Mouse (Mus musculus): ENCODE results near the gene Uhrf1. TPM values are rescaled to one million over a fixed set of nuclear protein-coding genes. Genes with fewer than 3 reads are reported as not detected.

The Uhrf1 gene
- polyA plus RNA-seq, 1 experiment from 2014 or later = 48.1 TPM

GRCm38 (mm10) chr17:56304718-56305117, 1.6 kb downstream of the Uhrf1 start:
- H3K27ac ChIP-seq (ENCODE audit: low read length) = no peak overlapping the region
- WGBS = 11% methylated on average over 11 of the region's 11 CpGs
- H3K4me3 ChIP-seq (replicated peaks; ENCODE audit: low read length) = peak overlapping the region; percentile 83
- H3K9me3 ChIP-seq (ENCODE audit: control insufficient read depth, low read length) = no peaks in the 10 kb centered on the region
- H3K36me3 ChIP-seq (ENCODE audit: control insufficient read depth, insufficient read depth) = no peaks in the 10 kb centered on the region
- ATAC-seq = no peak
- H3K27me3 ChIP-seq (replicated peaks; ENCODE audit: control insufficient read depth, insufficient read depth, low read length) = no peaks in the 10 kb centered on the region
- H3K4me2 ChIP-seq (ENCODE audit: low read length) = peak overlapping the region; percentile 90
- H3K4me1 ChIP-seq (replicated peaks; ENCODE audit: control insufficient read depth, insufficient read depth, low read length) = peaks cover 26% of the 10 kb centered on the region
- peak overlapping the region; percentile 37 for H3K9ac ChIP-seq (replicated peaks; ENCODE audit: low read depth, low read length)

GRCm38 (mm10) chr17:56305156-56305555, 2.0 kb downstream of the Uhrf1 start:
- Histone ChIP-seq H3K27ac (ENCODE audit: low read length) (no peak overlapping the region), H3K27me3 (replicated peaks; ENCODE audit: control insufficient read depth, insufficient read depth, low read length) (no peaks in the 10 kb centered on the region), H3K4me2 (ENCODE audit: low read length) (peak overlapping the region; percentile 90), H3K36me3 (ENCODE audit: control insufficient read depth, insufficient read depth) (no peaks in the 10 kb centered on the region), H3K4me3 (replicated peaks; ENCODE audit: low read length) (peak overlapping the region; percentile 83), H3K4me1 (replicated peaks; ENCODE audit: control insufficient read depth, insufficient read depth, low read length) (peaks cover 26% of the 10 kb centered on the region), H3K9ac (replicated peaks; ENCODE audit: low read depth, low read length) (no peak overlapping the region; the same call in 1 of the 2 replicates), H3K9me3 (ENCODE audit: control insufficient read depth, low read length) (no peaks in the 10 kb centered on the region)
- ATAC-seq = no peak
- 20% methylated on average over 9 of the region's 9 CpGs for WGBS

GRCm38 (mm10) chr17:56305826-56306225, 2.7 kb downstream of the Uhrf1 start:
- no peaks in the 10 kb centered on the region for H3K9me3 ChIP-seq (ENCODE audit: control insufficient read depth, low read length)
- ATAC-seq = no peak
- H3K36me3 ChIP-seq (ENCODE audit: control insufficient read depth, insufficient read depth) = no peaks in the 10 kb centered on the region
- H3K27ac ChIP-seq (ENCODE audit: low read length) = no peak overlapping the region
- 50% methylated on average over 8 of the region's 8 CpGs for WGBS
- 0 out of 2 replicates have a peak overlapping the region, but pooled peaks have one; percentile 11 for H3K9ac ChIP-seq (replicated peaks; ENCODE audit: low read depth, low read length)
- peaks cover 26% of the 10 kb centered on the region for H3K4me1 ChIP-seq (replicated peaks; ENCODE audit: control insufficient read depth, insufficient read depth, low read length)
- H3K4me3 ChIP-seq (replicated peaks; ENCODE audit: low read length) = no peak overlapping the region
- H3K27me3 ChIP-seq (replicated peaks; ENCODE audit: control insufficient read depth, insufficient read depth, low read length) = no peaks in the 10 kb centered on the region
- peak overlapping the region; percentile 16 for H3K4me2 ChIP-seq (ENCODE audit: low read length)

- Histone ChIP-seq H3K27ac (ENCODE audit: low read length) (no peak overlapping the region), H3K4me2 (ENCODE audit: low read length) (no peak overlapping the region), H3K27me3 (replicated peaks; ENCODE audit: control insufficient read depth, insufficient read depth, low read length) (no peaks in the 10 kb centered on the region), H3K4me3 (replicated peaks; ENCODE audit: low read length) (no peak overlapping the region), H3K36me3 (ENCODE audit: control insufficient read depth, insufficient read depth) (no peaks in the 10 kb centered on the region), H3K9ac (replicated peaks; ENCODE audit: low read depth, low read length) (no peak overlapping the region; the same call in 1 of the 2 replicates), H3K4me1 (replicated peaks; ENCODE audit: control insufficient read depth, insufficient read depth, low read length) (peaks cover 25% of the 10 kb centered on the region), H3K9me3 (ENCODE audit: control insufficient read depth, low read length) (no peaks in the 10 kb centered on the region)
- no peak for ATAC-seq
- 83% methylated on average over 6 of the region's 6 CpGs for WGBS
Observed at GRCm38 (mm10) chr17:56308088-56308487, 5.0 kb downstream of the Uhrf1 start.

- Histone ChIP-seq H3K36me3 (ENCODE audit: control insufficient read depth, insufficient read depth) (no peaks in the 10 kb centered on the region), H3K4me1 (replicated peaks; ENCODE audit: control insufficient read depth, insufficient read depth, low read length) (peaks cover 18% of the 10 kb centered on the region), H3K27me3 (replicated peaks; ENCODE audit: control insufficient read depth, insufficient read depth, low read length) (no peaks in the 10 kb centered on the region), H3K4me3 (replicated peaks; ENCODE audit: low read length) (no peak overlapping the region), H3K9ac (replicated peaks; ENCODE audit: low read depth, low read length) (no peak overlapping the region), H3K9me3 (ENCODE audit: control insufficient read depth, low read length) (no peaks in the 10 kb centered on the region), H3K27ac (ENCODE audit: low read length) (no peak overlapping the region), H3K4me2 (ENCODE audit: low read length) (no peak overlapping the region)
- WGBS = 86% methylated on average over 15 of the region's 15 CpGs
- ATAC-seq = no peak
Observed at GRCm38 (mm10) chr17:56309191-56309945, 6.2 kb downstream of the Uhrf1 start.

- Histone ChIP-seq H3K27ac (ENCODE audit: low read length) (no peak overlapping the region), H3K9me3 (ENCODE audit: control insufficient read depth, low read length) (no peaks in the 10 kb centered on the region), H3K4me1 (replicated peaks; ENCODE audit: control insufficient read depth, insufficient read depth, low read length) (peaks cover 22% of the 10 kb centered on the region), H3K4me3 (replicated peaks; ENCODE audit: low read length) (no peak overlapping the region), H3K27me3 (replicated peaks; ENCODE audit: control insufficient read depth, insufficient read depth, low read length) (no peaks in the 10 kb centered on the region), H3K36me3 (ENCODE audit: control insufficient read depth, insufficient read depth) (no peaks in the 10 kb centered on the region), H3K9ac (replicated peaks; ENCODE audit: low read depth, low read length) (no peak overlapping the region), H3K4me2 (ENCODE audit: low read length) (no peak overlapping the region)
- 61% methylated on average over 3 of the region's 3 CpGs for WGBS
- no peak for ATAC-seq
Observed at GRCm38 (mm10) chr17:56324419-56324818, 21.3 kb downstream of the Uhrf1 start.

- Histone ChIP-seq H3K9ac (replicated peaks; ENCODE audit: low read depth, low read length) (peak within 1 kb of the TSS; percentile 96), H3K4me3 (replicated peaks; ENCODE audit: low read length) (peak within 1 kb of the TSS; percentile 91), H3K4me1 (replicated peaks; ENCODE audit: control insufficient read depth, insufficient read depth, low read length) (peaks cover 31% of the 10 kb centered on the region), H3K4me2 (ENCODE audit: low read length) (peak within 1 kb of the TSS; percentile 85), H3K9me3 (ENCODE audit: control insufficient read depth, low read length) (no peaks in the 10 kb centered on the region), H3K27me3 (replicated peaks; ENCODE audit: control insufficient read depth, insufficient read depth, low read length) (no peaks in the 10 kb centered on the region), H3K36me3 (ENCODE audit: control insufficient read depth, insufficient read depth) (no peaks in the 10 kb centered on the region), H3K27ac (ENCODE audit: low read length) (peak within 1 kb of the TSS; percentile 95)
- peak; percentile 100 for ATAC-seq
- WGBS = under 1% methylated on average over 55 of the region's 57 CpGs
Observed at GRCm38 (mm10) chr17:56325450-56326152, 22.5 kb downstream of the Uhrf1 start, which contains the start of gene Kdm4b. Gene Kdm4b (plus strand): TSS chr17:56326062.

- under 1% methylated on average over 67 of the region's 67 CpGs for WGBS
Observed at GRCm38 (mm10) chr17:56326153-56327147, 23.3 kb downstream of the Uhrf1 start.

More at GRCm38 (mm10) chr17:56326153-56327147, 23.3 kb downstream of the Uhrf1 start:
- Histone ChIP-seq H3K9ac (replicated peaks; ENCODE audit: low read depth, low read length) (peak overlapping the region; percentile 96), H3K36me3 (ENCODE audit: control insufficient read depth, insufficient read depth) (no peaks in the 10 kb centered on the region), H3K4me2 (ENCODE audit: low read length) (peak overlapping the region; percentile 85), H3K9me3 (ENCODE audit: control insufficient read depth, low read length) (no peaks in the 10 kb centered on the region), H3K27ac (ENCODE audit: low read length) (peak overlapping the region; percentile 95), H3K27me3 (replicated peaks; ENCODE audit: control insufficient read depth, insufficient read depth, low read length) (no peaks in the 10 kb centered on the region), H3K4me1 (replicated peaks; ENCODE audit: control insufficient read depth, insufficient read depth, low read length) (peaks cover 37% of the 10 kb centered on the region), H3K4me3 (replicated peaks; ENCODE audit: low read length) (peak overlapping the region; percentile 91)
- ATAC-seq = peak; percentile 39
